Mouse (Mus musculus): ENCODE results near the gene Rbm10. TPM values are rescaled to one million over a fixed set of nuclear protein-coding genes. Genes with fewer than 3 reads are reported as not detected.

The Rbm10 gene
- polyA plus RNA-seq, 1 experiment: 27.9 TPM

DNA sequence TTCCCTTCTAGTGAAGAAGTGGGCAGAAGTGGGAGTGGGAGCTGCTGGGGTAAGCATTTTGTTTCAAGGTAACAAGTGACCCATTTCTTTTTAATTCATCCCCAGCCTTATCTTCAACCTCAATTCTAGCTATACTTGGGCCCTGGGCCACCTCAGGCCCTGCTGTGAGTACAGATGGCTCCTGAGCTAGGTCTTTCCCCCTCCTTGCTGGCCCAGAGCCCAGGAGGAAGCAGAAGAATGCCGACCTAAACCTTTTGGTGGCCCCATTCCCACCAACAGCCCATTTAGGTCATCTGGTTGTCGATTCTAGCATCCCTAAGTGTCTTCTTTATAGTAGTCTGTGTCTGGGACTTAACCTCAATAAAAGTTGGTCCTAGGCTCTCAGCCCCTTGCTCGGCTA, 74.3 kb downstream of the Rbm10 start:
- TF ChIP-seq FLI1 (IDR thresholded peaks at IDR 0.05; ENCODE audit: low read length) (no peak), GATA1 (IDR thresholded peaks at IDR 0.05; ENCODE audit: borderline replicate concordance, low read length) (no peak)
- Histone ChIP-seq H3K36me3 (replicated peaks; ENCODE audit: low read length) (peaks cover 62% of the 10 kb centered on the region), H3K9me3 (peaks cover 10% of the 10 kb centered on the region)

DNA sequence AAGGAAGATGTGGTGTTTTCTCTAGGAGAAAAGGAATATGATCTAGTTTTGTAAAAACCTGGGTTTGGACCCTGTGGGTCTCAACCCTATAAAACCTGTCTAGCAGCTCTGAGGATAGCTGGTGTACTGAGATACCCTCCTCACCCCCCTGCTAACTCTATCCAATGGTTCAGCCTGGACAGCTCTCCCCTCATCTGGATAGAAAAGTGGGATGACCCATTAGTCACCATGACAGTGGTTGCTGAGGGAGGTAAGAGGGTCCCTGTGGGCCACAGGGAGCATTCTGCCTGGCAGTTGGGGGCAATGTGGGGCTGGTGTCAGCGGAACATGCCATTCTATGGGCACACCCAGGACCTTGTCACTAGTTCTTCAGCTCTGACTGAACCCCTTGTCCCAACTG, 75.3 kb downstream of the Rbm10 start:
- Histone ChIP-seq H3K4me1 (peaks cover 30% of the 10 kb centered on the region), H3K36me3 (replicated peaks; ENCODE audit: low read length) (peaks cover 73% of the 10 kb centered on the region), H3K27me3 (replicated peaks) (no peaks in the 10 kb centered on the region), H3K4me3 (replicated peaks) (no peak overlapping the region), H3K9me3 (peaks cover 10% of the 10 kb centered on the region)
- TF ChIP-seq FLI1 (IDR thresholded peaks at IDR 0.05; ENCODE audit: low read length) (no peak), GATA1 (IDR thresholded peaks at IDR 0.05; ENCODE audit: borderline replicate concordance, low read length) (no peak)

More for the DNA sequence above, 74.3 kb downstream of the Rbm10 start:
- Histone ChIP-seq H3K27me3 (replicated peaks) (no peaks in the 10 kb centered on the region), H3K4me3 (replicated peaks) (no peak overlapping the region), H3K4me1 (peaks cover 31% of the 10 kb centered on the region)

DNA sequence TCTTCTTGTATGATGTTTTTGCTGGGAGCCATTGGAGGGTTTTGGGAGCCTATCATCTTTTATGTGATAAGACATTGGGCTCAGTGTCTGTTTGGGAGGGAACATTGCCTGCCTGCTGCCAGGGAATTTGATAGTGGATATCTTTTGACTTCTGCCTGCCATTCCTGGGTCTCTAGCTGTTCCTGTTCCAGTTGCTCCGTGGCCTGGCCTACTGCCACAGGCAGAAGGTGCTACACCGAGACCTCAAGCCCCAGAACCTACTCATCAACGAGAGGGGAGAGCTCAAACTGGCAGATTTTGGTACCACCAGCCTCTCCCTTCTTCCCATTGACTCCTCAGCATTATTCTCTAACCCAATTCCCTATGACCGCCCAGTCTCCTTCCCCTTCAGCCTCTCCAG, 78.5 kb downstream of the Rbm10 start:
- peaks cover 92% of the 10 kb centered on the region for H3K36me3 ChIP-seq (replicated peaks; ENCODE audit: low read length)
- no peak for TF ChIP-seq GATA1 (IDR thresholded peaks at IDR 0.05; ENCODE audit: borderline replicate concordance, low read length)
- no peak for TF ChIP-seq FLI1 (IDR thresholded peaks at IDR 0.05; ENCODE audit: low read length)
- peaks cover 17% of the 10 kb centered on the region for H3K4me1 ChIP-seq
- H3K9me3 ChIP-seq: no peaks in the 10 kb centered on the region
- H3K4me3 ChIP-seq (replicated peaks): no peak overlapping the region
- no peaks in the 10 kb centered on the region for H3K27me3 ChIP-seq (replicated peaks)

Other genes starting within 250 kb of the Rbm10 start
- gene Jade3, start 191.8 kb upstream of the Rbm10 start, polyA plus RNA-seq (2012; ENCODE audit: insufficient read depth, low replicate concordance): 0.26 TPM in 1 of 2 replicates, not detected in the other
- not detected in 2 replicates for gene Rgn, start 67.7 kb upstream of the Rbm10 start, polyA plus RNA-seq (2012; ENCODE audit: insufficient read depth, low replicate concordance)
- 96.9 and 607 TPM in 2 replicates for gene Ndufb11, start 116 bp downstream of the Rbm10 start, polyA plus RNA-seq (2012; ENCODE audit: insufficient read depth, low replicate concordance)
- 135 and 202 TPM in 2 replicates for gene Uba1, start 40.8 kb downstream of the Rbm10 start, polyA plus RNA-seq (2012; ENCODE audit: insufficient read depth, low replicate concordance)
- 64.1 and 119 TPM in 2 replicates for gene Cdk16, start 70.5 kb downstream of the Rbm10 start, polyA plus RNA-seq (2012; ENCODE audit: insufficient read depth, low replicate concordance)
- 0.54 and 2.2 TPM in 2 replicates for gene Usp11, start 86.4 kb downstream of the Rbm10 start, polyA plus RNA-seq (2012; ENCODE audit: insufficient read depth, low replicate concordance)
- 9.4 and 43.5 TPM in 2 replicates for gene Araf, start 180.3 kb downstream of the Rbm10 start, polyA plus RNA-seq (2012; ENCODE audit: insufficient read depth, low replicate concordance)